Mouse (Mus musculus): Measurements from ENCODE around the gene Gm17662. TPM values are rescaled to one million over a fixed set of nuclear protein-coding genes. Genes with fewer than 3 reads are reported as not detected.

The Gm17662 gene
- polyA plus RNA-seq, 1 experiment from 2014 or later: not detected

DNA sequence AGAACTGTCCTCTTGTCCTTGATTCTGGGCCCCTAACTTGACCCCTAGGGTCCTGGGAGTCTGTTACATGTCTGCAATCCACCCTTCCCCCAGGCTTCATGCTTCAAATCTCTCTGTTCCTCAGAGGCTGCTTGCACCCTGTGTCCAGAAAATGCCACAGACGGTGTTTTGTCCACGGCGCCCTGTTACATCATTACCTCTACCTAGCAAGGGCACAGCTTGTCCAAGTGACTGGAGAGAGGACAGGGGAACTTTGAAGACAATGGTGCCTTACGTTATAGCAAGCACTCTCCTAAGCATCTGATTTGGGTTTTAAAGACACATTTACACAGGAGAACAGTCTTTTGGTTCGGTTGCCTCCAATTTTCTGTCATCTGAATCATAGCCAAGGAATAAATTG is 36.5 kb downstream of the Gm17662 start:
- WGBS: 73% methylated on average over 5 of the region's 5 CpGs
- ATAC-seq (ENCODE audit: low FRiP score): no peak

DNA sequence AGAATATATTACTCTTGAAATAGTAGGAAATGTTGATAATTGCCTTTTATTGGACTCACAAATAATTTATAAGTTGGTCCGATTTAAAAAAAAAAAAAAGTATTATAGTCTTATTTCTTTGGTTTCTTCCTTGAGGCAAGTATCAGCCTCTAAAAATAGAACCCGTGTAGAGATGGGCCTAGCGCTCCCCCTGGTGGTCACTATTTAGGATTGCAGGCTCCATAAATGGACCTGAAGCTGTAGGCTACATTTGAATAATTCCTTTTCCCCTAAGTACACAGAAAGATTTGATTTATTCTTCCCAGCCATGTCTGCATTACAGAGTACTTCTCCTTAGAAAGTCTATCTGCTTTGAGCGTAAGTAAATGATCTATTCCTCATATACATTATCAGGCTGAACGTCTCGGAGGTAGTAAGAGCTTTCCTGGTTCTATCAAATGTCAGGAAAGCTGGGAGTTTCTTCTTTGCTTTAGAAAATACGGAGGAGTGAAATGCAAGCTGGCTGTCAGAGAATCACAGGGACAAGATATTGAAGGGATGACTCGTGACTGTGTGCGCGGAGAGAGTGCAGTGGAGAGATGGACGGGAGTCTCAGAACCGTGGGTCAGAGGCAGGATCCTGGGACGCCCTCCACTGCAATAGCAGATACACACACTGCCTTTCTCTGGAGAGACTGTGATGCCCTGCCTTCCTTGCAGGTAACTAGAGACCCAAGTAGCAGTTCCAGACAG is 37.0 kb downstream of the Gm17662 start:
- ATAC-seq (ENCODE audit: low FRiP score): no peak
- Histone ChIP-seq H3K4me2 (no peak overlapping the region), H3K4me1 (peaks cover 12% of the 10 kb centered on the region), H3K9ac (no peak overlapping the region), H3K27ac (no peak overlapping the region), H3K36me3 (replicated peaks) (no peaks in the 10 kb centered on the region), H3K27me3 (peaks cover 9% of the 10 kb centered on the region; the same call in 1 of the 2 replicates), H3K9me3 (no peaks in the 10 kb centered on the region), H3K4me3 (replicated peaks) (no peak overlapping the region)
- WGBS: 62% methylated on average over 13 of the region's 13 CpGs

More for the DNA sequence above, 36.5 kb downstream of the Gm17662 start:
- Histone ChIP-seq H3K4me1 (peaks cover 17% of the 10 kb centered on the region), H3K36me3 (replicated peaks) (no peaks in the 10 kb centered on the region), H3K4me2 (no peak overlapping the region), H3K27me3 (peaks cover 9% of the 10 kb centered on the region; the same call in 1 of the 2 replicates), H3K9ac (no peak overlapping the region), H3K9me3 (no peaks in the 10 kb centered on the region), H3K27ac (no peak overlapping the region), H3K4me3 (replicated peaks) (no peak overlapping the region)

DNA sequence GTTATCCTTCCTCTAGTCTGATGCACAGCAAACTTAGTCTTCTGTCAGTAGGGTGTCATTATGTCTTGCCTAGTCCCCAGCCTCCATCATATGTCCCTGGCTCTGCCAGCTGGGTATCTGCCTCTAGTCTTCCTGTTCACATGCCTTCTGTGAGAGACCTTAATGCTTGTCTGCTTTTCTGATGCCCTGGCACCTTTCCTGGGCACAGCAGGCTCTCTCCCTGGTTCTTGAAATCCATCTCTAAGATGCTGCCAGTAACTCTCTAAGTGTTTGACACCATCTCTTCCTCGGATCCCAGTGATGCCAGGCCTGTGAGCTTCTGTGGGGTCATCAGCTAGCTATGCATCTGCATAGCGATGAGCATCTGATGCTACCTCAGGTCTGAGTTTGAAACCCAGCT is 45.7 kb downstream of the Gm17662 start:
- Histone ChIP-seq H3K36me3 (replicated peaks) (no peaks in the 10 kb centered on the region), H3K4me3 (replicated peaks) (no peak overlapping the region), H3K4me1 (no peaks in the 10 kb centered on the region), H3K9me3 (no peaks in the 10 kb centered on the region), H3K27me3 (no peaks in the 10 kb centered on the region), H3K27ac (no peak overlapping the region), H3K4me2 (no peak overlapping the region), H3K9ac (no peak overlapping the region)
- 81% methylated on average over 2 of the region's 2 CpGs for WGBS
- no peak for ATAC-seq (ENCODE audit: low FRiP score)

DNA sequence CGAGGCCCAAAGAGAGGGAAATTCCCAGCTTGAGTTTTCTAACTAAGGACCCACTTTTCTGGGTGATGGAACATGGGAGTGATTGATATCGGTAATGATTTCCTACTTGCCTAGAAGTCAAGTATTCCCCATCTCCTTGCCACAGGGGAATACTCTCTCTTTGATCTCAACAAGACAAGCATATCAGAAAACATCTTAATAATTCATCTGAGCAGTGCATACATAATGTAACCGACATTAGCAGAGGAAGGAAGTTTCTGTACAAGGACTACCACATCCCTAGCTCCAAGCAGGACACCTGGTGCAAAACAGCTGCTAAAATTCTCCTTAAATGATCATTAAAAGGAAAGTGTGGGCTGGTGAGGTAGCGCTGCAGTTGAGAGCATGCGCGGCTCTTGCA is 47.9 kb downstream of the Gm17662 start:
- Histone ChIP-seq H3K36me3 (replicated peaks) (no peaks in the 10 kb centered on the region), H3K4me2 (no peak overlapping the region), H3K9ac (no peak overlapping the region), H3K27ac (no peak overlapping the region), H3K27me3 (no peaks in the 10 kb centered on the region), H3K4me1 (no peaks in the 10 kb centered on the region), H3K4me3 (replicated peaks) (no peak overlapping the region), H3K9me3 (no peaks in the 10 kb centered on the region)
- 87% methylated on average over 6 of the region's 6 CpGs for WGBS
- ATAC-seq (ENCODE audit: low FRiP score): no peak

Other genes with a start within 250 kb of the Gm17662 start
- 0.09 TPM in 1 of 2 replicates, not detected in the other for gene C8b, start 91.0 kb upstream of the Gm17662 start, polyA plus RNA-seq (2016; fragmentation: Nextera tagmentation; extraction: Ambion mirVana)
- not detected in 2 replicates for gene C8a, start 19.1 kb downstream of the Gm17662 start, polyA plus RNA-seq (2016; fragmentation: Nextera tagmentation; extraction: Ambion mirVana)
- 0.19 and 0.33 TPM in 2 replicates for gene Fyb2, start 56.1 kb downstream of the Gm17662 start, polyA plus RNA-seq (2016; fragmentation: Nextera tagmentation; extraction: Ambion mirVana)

Measured in forebrain, embryonic 12.5 days (tissue).